Mouse (Mus musculus) lung, postnatal 36 days (tissue): ENCODE results near the gene Nmt1.

Source experiments
- DNase-seq: peaks from one replicate; pipeline ENCODE4 v3.0.0; 2022; ENCODE audit warnings: mixed read lengths

Nmt1 gene

DNA sequence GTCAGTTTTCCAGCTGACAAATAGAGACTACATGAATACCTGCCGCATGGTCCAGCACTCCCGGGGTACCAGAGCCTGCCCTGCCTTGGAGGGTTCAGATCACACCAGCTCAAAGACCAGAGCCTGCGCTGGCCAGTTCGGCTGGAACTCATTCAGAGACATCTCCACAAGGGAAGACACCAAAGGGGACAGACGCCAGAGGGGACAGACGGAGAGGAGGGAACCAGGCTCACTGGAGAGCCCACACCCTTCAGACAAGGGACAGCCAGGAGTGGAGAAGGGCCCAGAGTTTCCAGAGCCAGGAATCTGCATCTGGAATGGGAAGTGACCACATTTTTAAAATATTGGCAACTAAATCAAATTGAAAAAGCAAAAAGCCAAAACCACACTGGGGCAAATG lies 53.6 kb downstream of the Nmt1 start:
- no peak for DNase-seq

GRCm38 (mm10) chr11:103093306-103093705 lies 65.3 kb downstream of the Nmt1 start:
- no peak for DNase-seq

GRCm38 (mm10) chr11:103093862-103094833 lies 66.2 kb downstream of the Nmt1 start:
- DNase-seq = no peak

GRCm38 (mm10) chr11:103095107-103095670 lies 67.2 kb downstream of the Nmt1 start:
- DNase-seq = no peak

GRCm38 (mm10) chr11:103095801-103096200 lies 67.8 kb downstream of the Nmt1 start:
- DNase-seq = no peak

DNA sequence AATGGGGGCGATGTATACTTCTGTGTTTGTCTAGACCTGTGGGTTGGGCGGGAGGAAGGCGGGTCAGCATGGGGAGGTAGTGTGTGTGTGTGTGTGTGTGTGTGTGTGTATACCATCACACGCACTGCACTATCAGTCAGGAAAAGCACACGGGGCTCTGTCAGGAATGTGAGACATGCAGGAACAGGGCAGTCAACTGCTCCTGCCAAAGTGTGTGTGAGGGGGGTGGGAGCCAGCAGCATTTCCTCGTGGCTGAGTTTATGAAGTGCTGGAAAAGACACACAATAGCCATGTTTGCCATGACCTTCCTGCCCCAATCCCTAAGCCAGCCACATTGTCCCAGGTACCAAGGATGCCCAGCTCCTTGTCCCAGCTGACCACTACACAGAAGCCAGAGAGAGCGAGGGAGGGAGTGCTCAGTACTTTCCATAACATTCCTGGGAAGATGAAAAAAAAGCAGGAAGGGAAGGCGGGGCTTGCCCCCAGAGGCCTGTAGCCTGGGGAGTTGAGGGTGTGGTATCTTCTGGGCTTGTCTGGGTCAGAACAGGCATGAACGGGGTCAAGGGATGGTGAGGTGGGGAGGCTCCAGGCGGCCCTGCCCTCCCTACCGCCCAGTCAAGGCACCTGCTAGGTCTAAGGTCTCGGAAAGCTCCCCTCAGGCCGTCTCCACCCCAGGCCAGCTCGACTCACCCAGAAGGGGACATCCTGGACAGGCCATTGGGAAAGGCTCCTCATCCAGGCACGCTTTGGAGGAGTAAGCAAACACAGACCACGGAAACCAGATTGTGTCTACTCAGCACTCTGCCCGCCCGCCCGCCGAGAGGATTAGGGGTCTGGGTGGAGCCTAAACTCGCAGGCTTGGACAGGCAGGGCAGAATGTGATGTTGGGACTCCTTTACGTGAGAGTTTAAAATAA lies 69.2 kb downstream of the Nmt1 start:
- no peak for DNase-seq

- DNase-seq = no peak
Observed at GRCm38 (mm10) chr11:103098531-103099190, 70.7 kb downstream of the Nmt1 start.

DNA sequence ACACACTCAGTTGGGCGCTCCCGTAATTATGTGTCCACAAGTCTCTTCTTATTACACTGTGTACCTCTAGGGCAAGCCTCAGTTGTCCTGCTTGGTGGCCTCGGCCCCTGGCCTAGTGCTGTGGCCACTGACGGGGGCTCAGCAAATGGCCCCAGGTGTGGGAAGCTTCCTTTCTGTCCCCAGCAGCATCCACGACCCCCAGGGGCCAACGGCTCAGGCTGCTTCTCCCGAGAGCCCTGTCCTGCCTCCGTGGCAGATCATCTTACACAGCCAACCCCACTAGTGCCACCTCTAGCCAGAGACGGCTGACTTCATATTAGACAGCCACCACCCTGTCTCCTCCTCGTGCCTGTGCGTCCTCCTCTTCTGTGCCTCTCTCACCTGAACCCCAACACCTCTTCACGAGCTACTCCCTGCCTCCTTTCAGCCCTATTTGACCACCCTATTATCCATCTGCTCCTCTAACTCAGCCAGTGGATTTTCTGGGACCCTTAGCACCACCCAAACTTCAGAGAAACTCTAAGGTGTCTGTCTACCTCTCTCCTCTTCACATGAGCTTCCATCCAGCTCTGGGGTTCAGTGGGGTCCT lies 71.5 kb downstream of the Nmt1 start:
- DNase-seq = no peak

DNA sequence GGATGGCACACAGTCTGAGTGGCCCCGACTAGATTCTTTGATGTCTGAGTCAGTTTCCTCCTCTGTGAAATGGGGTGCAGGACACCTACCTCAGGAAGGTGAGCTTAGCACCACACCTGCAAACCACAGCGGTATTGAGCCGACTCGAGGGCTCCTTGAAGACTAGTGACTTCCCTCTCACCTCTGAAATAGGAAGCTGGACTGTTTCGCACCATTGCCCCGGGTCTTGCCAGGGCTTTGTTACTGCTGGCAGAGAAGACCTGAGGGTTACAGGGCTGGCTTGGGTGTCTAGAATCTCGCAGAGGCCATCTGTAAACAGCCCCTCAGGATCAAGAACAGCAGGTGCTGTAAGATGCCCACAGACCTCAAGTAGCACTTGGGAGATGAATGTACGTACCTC lies 72.4 kb downstream of the Nmt1 start:
- no peak for DNase-seq

DNA sequence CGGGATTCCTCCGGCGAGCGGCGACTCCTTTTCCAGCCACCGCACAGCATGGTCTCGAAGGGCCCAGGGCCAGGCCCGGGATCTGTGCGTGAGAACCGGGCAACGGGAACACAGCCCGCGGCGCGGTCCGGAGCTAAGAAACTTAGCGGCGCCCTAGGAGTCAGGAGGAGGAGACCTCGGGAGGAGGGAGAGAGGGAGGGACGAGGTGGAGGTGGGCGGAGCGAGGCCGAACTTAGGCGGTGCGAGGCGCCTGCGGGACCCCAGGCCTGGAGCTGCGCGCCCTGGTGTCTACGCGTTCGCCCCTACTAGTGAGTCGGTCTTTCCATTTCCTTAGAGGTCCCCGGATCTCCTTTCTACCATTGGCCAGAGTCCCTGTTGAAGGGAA lies 73.5 kb downstream of the Nmt1 start, which contains the start of the genes Plcd3 and Acbd4:
Plcd3 (minus strand) TSS at position 178 of the 385 bp plus-strand sequence.
Acbd4 (plus strand) TSS at position 202 of the 385 bp plus-strand sequence.
- DNase-seq = peak; percentile 93

DNA sequence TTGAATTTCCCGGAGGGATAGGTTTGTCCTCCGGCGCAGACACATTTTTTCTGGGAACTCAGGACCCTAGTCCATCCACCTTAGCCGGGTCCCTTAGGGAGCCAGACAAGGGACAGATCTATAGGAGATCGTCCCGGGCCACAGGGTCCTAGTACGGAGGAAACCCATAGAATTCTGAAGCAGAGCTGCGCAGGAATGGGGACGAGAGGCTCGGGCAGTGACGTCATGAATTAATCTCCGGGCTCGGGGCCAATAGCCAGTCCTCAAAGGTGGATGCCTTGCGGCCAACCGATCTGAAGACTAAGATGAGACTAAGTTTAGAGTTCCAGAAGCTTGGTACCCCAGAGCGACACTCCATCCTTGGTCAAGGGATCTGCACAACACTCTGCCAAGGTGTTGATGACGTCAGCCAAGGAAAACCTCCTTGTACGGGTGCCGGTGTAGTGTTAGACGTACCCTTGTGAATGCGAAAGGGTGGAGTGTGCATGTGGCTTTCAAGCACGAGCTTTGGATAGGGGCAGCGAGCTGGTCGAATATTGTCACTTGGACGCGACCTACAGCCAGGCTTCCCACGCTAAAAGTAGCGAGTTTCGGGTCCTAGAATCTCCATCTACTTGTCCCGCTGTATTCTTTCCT lies 74.0 kb downstream of the Nmt1 start:
- peak; percentile 84 for DNase-seq

GRCm38 (mm10) chr11:103102725-103103349 lies 74.8 kb downstream of the Nmt1 start:
- DNase-seq = peak; percentile 98

- no peak for DNase-seq
Observed at GRCm38 (mm10) chr11:103103621-103104020, 75.6 kb downstream of the Nmt1 start.

DNA sequence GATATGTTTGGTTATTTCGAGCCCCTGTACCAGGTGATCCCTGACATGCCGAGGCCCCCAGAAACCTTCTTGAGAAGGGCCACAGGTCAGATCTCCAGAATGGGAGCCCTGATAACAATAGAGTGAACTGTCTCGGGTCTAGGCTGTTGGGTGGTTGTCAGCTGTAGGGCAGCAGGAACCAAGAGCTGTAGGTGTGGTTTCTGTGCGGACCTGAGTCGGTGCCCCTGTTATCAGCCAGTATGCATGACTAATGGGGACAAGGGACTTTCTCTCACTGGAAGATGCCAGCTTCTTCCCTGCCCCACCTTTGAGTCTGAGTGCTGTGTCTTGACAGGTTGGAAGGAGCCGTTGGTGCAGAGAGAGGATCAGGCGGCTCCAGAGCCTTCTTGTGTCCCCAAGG lies 76.5 kb downstream of the Nmt1 start:
- no peak for DNase-seq

- DNase-seq = no peak
Observed at GRCm38 (mm10) chr11:103105180-103105725, 77.3 kb downstream of the Nmt1 start.

DNA sequence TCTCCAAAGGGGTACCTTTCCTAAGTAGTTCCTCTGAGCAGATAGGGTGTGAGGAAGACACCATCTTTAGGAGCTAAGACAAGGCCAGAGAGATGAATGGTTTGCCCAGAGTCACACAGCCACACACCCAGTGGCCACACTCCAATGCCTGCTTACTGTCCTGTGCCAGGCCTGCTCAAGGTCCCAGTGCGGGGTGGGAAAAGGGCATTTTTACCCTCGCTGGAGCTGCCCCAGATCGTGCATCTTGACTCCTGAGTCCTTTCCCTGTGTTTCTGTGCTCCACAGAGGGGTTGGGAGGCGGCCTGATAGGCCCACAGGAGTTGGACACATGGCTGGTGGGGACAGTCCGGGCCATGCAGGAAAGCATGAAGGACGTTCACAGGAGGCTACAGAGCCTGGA lies 77.8 kb downstream of the Nmt1 start:
- no peak for DNase-seq

DNA sequence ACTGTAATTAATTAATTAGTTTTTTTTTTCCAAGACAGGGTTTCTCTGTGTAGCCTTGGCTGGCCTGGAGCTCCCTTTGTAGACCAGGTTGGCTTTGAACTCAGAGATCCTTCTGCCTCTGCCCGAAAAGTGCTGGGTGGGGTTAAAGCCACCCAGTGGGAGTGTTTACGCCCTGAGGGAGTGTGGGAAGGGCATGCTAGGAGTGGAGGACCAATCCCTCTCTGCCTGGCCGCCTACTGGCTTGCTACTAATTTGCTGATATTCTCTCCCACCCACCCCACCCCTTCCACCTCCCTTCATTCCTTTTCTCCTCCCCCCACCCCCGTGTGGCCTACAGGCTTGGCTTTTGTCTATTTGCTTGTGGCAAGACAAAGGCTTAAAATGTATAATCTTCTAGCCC lies 78.4 kb downstream of the Nmt1 start:
- DNase-seq = no peak

GRCm38 (mm10) chr11:103111301-103111700 lies 83.3 kb downstream of the Nmt1 start:
- no peak for DNase-seq

- DNase-seq = peak; percentile 90
Observed at GRCm38 (mm10) chr11:103111881-103112551, 84.0 kb downstream of the Nmt1 start.

- DNase-seq = no peak
Observed at GRCm38 (mm10) chr11:103112552-103112912, 84.5 kb downstream of the Nmt1 start.
